Mouse (Mus musculus) neural tube, embryonic 15.5 days (tissue): ENCODE measurements around the gene Ttyh1. TPM values are rescaled to one million over a fixed set of nuclear protein-coding genes. Genes with fewer than 3 reads are reported as not detected.

ENCODE experiments used
- ATAC-seq: fragments of 200-750 bp; cut with Nextera tagmentation; 2 replicates; pipeline ENCODE4 v1.8.0; 2017; ENCODE audit warnings: mild to moderate bottlenecking, moderate TSS enrichment, moderate library complexity; ENCODE audit not compliant: low FRiP score
- H3K27ac ChIP-seq: fragments of 300-500 bp; sonication (generic); replicated peaks from 2 replicates; pipeline ENCODE4 v1.5.1; 2015; ENCODE audit warnings: mild to moderate bottlenecking, inconsistent platforms
- H3K27me3 ChIP-seq: fragments of 300-500 bp; sonication (generic); replicated peaks from 2 replicates; pipeline ENCODE4 v1.6.1; 2015; ENCODE audit warnings: inconsistent platforms
- H3K36me3 ChIP-seq: fragments of 300-500 bp; sonication (generic); 2 replicates; pipeline ENCODE4 v1.6.1; 2015; ENCODE audit warnings: inconsistent platforms
- H3K4me1 ChIP-seq: fragments of 300-500 bp; sonication (generic); 2 replicates; pipeline ENCODE4 v1.6.1; 2015; ENCODE audit warnings: inconsistent platforms
- H3K4me2 ChIP-seq: fragments of 300-500 bp; sonication (generic); 2 replicates; pipeline ENCODE4 v1.6.1; 2015; ENCODE audit warnings: inconsistent platforms, mild to moderate bottlenecking, moderate library complexity
- H3K4me3 ChIP-seq: fragments of 300-500 bp; sonication (generic); replicated peaks from 2 replicates; pipeline ENCODE4 v1.5.1; 2015; ENCODE audit warnings: mild to moderate bottlenecking, inconsistent platforms
- H3K9ac ChIP-seq: fragments of 300-500 bp; sonication (generic); replicated peaks from 2 replicates; pipeline ENCODE4 v1.6.1; 2015; ENCODE audit warnings: mild to moderate bottlenecking, inconsistent platforms
- H3K9me3 ChIP-seq: fragments of 300-500 bp; sonication (generic); replicated peaks from 2 replicates; pipeline ENCODE4 v1.6.1; 2016; ENCODE audit warnings: inconsistent platforms
- WGBS: fragments of 180-500 bp; shearing (Covaris S2); methylation state at CpG from one replicate; pipeline ENCODE4 v1.1.7; 2015; ENCODE audit warnings: mixed read lengths; 5-methylcytosine and 5-hydroxymethylcytosine counted together
- polyA plus RNA-seq: library from polyadenylated mRNA; unstranded; fragments of >200 nt; fragmentation: Nextera tagmentation; extraction: Ambion mirVana; gene quantifications from 2 replicates; pipeline ENCODE4 v1.2.1, GENCODE M21; 2015

Gene Ttyh1
- polyA plus RNA-seq, 1 experiment from 2014 or later: 155 TPM

DNA sequence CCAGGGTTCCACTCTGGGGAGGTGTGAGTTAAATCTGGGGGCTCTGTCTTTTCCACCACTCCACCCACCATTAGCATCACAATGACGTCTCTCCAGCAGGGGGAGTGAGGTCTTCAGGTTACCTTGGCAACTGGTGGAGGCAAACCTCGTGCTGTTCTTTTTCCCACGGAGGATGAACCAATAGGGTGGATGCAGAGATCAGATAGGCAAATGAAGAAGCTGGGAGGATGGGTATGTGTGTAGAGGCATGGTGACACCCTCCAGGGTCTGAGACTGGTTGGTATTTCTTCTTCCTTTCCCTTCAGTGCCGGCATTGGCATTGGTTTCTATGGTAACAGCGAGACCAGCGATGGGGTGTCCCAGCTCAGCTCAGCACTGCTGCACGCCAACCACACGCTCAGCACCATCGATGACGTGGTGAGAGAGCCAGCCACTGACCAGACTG lies 5.1 kb downstream of the Ttyh1 start:
- peaks cover 9% of the 10 kb centered on the region; the same call in 1 of the 2 replicates for H3K36me3 ChIP-seq
- H3K4me3 ChIP-seq: peak overlapping the region; percentile 35
- 1% methylated on average over 10 of the region's 10 CpGs for WGBS
- peaks cover 51% of the 10 kb centered on the region for H3K4me1 ChIP-seq
- ATAC-seq: peak; percentile 88
- no peaks in the 10 kb centered on the region for H3K27me3 ChIP-seq
- no peaks in the 10 kb centered on the region for H3K9me3 ChIP-seq
- peak overlapping the region; percentile 88 for H3K27ac ChIP-seq
- H3K9ac ChIP-seq: peak overlapping the region; percentile 31
- H3K4me2 ChIP-seq: peak overlapping the region; percentile 66

DNA sequence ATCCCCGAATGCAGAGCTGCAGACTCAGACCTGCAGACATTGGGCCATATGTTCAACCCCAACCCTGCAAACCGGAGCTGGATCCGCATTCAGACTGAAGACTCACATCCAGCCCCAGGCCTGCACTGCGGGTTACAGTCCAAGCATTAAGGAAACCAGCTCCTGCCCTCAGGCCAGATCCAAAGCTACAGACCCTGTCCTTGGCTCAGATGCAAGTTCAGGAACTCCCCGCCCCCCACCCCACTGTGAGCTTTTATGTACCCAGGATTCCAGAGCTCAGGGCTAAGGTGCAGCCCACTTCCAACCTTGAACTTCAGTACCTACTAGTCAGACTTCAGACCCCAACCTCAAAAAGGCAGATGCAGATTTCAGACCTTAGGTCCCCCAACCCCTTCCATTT lies 5.6 kb downstream of the Ttyh1 start:
- peak; percentile 4; the same call in 1 of the 2 replicates for ATAC-seq
- Histone ChIP-seq H3K36me3 (peaks cover 13% of the 10 kb centered on the region; the same call in 1 of the 2 replicates), H3K4me2 (peak overlapping the region; percentile 66), H3K27me3 (no peaks in the 10 kb centered on the region), H3K9me3 (no peaks in the 10 kb centered on the region), H3K9ac (peak overlapping the region; percentile 31; the same call in 1 of the 2 replicates), H3K27ac (peak overlapping the region; percentile 88), H3K4me3 (peak overlapping the region; percentile 35), H3K4me1 (peaks cover 55% of the 10 kb centered on the region)
- WGBS: 12% methylated on average over 5 of the region's 5 CpGs

DNA sequence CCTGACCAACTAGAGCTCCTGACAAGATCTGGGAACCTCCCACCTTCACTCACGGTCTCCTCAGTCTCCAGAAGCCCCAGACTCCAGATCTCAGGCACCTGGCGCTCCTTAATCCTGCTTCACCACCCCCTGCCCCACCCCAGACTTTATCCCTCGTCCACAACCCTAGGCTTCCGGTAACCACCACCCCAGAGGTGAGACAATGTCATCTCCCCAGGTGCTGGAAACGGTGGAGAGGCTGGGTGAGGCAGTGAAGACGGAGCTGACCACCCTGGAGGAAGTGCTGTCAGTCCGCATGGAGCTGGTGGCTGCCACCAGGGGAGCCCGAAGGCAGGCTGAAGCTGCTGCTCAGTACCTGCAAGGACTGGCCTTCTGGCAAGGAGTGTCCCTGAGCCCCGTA lies 6.1 kb downstream of the Ttyh1 start:
- H3K4me2 ChIP-seq: peak overlapping the region; percentile 66; the same call in 1 of the 2 replicates
- peaks cover 14% of the 10 kb centered on the region; the same call in 1 of the 2 replicates for H3K36me3 ChIP-seq
- no peaks in the 10 kb centered on the region for H3K27me3 ChIP-seq
- no peak for ATAC-seq
- peak overlapping the region; percentile 31; the same call in 1 of the 2 replicates for H3K9ac ChIP-seq
- H3K4me1 ChIP-seq: peaks cover 53% of the 10 kb centered on the region
- H3K27ac ChIP-seq: peak overlapping the region; percentile 88
- no peaks in the 10 kb centered on the region for H3K9me3 ChIP-seq
- WGBS: 29% methylated on average over 9 of the region's 9 CpGs
- H3K4me3 ChIP-seq: no peak overlapping the region

DNA sequence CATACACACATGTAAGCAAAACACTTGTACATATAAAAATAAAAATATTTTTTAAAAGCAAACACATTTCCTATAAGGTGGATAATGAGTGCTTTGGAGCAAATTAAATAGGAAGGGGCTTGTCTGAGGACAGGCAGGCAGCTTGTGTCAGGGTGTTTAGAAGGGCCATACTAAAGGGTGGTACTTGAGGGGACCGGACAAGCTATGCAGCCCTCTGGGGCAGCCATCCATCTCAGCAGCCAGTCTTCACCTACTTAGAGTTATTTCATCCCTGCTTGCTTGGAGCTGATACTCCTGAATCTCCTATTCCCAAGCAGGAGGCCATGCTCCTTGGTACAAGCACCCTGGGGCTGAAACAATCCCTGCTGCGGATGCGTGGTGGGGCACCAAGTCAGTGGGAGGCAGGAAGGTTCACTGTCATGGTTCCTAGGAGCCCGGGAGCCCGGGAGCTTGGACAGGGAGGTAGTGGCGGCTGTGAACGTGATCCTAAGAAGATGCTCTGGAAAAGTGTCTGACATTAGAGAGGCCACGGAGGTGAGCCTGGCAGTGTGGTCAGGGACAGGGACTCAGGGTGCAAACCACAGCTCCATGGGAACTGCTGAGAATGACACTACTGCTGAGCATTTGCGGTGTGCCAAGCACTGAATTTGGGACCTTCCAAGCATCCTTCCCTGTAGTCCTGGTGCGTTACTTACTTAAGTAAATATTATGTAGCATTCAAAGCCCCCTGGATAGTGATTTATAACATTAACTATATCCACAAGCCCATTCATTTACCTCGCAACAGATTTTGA lies 8.0 kb downstream of the Ttyh1 start:
- ATAC-seq: no peak

DNA sequence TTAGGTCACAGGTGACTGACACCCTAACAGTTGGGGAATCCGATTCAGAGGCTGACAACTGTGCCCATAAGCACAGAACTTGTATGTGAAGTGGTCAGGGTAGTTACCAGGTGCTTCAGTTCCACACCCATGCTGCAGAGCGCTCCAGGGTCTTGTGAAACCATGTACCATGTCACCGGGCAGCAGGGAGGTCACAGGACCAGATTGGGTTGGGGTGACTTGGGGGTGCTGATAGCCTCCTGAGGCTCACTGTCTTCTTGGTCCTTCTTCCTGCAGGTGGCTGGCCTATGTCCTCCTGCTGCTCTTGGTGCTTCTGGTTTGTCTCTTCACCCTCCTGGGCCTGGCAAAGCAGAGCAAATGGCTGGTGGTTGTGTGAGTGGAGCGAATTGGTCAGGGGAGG lies 8.7 kb downstream of the Ttyh1 start:
- H3K36me3 ChIP-seq: peaks cover 14% of the 10 kb centered on the region; the same call in 1 of the 2 replicates
- peaks cover 48% of the 10 kb centered on the region for H3K4me1 ChIP-seq
- H3K9ac ChIP-seq: no peak overlapping the region
- H3K27me3 ChIP-seq: no peaks in the 10 kb centered on the region
- H3K27ac ChIP-seq: peak overlapping the region; percentile 30
- no peak overlapping the region for H3K4me2 ChIP-seq
- no peaks in the 10 kb centered on the region for H3K9me3 ChIP-seq
- no peak for ATAC-seq
- 91% methylated on average over 4 of the region's 4 CpGs for WGBS
- H3K4me3 ChIP-seq: no peak overlapping the region

More for the DNA sequence above, 8.0 kb downstream of the Ttyh1 start:
- Histone ChIP-seq H3K36me3 (peaks cover 14% of the 10 kb centered on the region; the same call in 1 of the 2 replicates), H3K4me3 (no peak overlapping the region), H3K4me1 (peaks cover 49% of the 10 kb centered on the region), H3K9ac (no peak overlapping the region), H3K4me2 (no peak overlapping the region), H3K9me3 (no peaks in the 10 kb centered on the region), H3K27ac (no peak overlapping the region), H3K27me3 (no peaks in the 10 kb centered on the region)
- WGBS: 86% methylated on average over 11 of the region's 11 CpGs

DNA sequence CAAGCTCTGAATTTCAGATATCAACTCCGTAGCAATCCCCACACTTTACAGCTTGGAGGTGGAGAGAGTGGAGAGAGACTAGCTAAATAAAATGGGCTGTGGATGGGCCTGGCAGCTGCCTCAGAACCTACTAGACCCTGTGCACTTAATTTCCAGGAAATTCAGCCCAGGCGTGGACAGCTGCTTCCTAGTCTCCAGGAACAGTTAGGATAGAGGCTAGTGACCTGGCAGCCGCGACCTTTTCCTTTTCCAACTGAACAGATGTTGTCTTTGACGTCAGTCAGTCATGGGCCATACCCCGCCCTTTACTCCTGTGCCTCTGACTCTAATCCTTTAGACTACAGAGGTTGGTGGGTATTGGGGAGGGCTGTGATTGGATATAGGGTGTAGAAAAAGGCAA lies 9.7 kb downstream of the Ttyh1 start:
- Histone ChIP-seq H3K27ac (peak overlapping the region; percentile 63; the same call in 1 of the 2 replicates), H3K36me3 (peaks cover 14% of the 10 kb centered on the region; the same call in 1 of the 2 replicates), H3K9ac (no peak overlapping the region; the same call in 1 of the 2 replicates), H3K27me3 (no peaks in the 10 kb centered on the region), H3K9me3 (no peaks in the 10 kb centered on the region), H3K4me3 (no peak overlapping the region), H3K4me1 (peaks cover 42% of the 10 kb centered on the region), H3K4me2 (no peak overlapping the region)
- 80% methylated on average over 6 of the region's 6 CpGs for WGBS
- ATAC-seq: no peak

DNA sequence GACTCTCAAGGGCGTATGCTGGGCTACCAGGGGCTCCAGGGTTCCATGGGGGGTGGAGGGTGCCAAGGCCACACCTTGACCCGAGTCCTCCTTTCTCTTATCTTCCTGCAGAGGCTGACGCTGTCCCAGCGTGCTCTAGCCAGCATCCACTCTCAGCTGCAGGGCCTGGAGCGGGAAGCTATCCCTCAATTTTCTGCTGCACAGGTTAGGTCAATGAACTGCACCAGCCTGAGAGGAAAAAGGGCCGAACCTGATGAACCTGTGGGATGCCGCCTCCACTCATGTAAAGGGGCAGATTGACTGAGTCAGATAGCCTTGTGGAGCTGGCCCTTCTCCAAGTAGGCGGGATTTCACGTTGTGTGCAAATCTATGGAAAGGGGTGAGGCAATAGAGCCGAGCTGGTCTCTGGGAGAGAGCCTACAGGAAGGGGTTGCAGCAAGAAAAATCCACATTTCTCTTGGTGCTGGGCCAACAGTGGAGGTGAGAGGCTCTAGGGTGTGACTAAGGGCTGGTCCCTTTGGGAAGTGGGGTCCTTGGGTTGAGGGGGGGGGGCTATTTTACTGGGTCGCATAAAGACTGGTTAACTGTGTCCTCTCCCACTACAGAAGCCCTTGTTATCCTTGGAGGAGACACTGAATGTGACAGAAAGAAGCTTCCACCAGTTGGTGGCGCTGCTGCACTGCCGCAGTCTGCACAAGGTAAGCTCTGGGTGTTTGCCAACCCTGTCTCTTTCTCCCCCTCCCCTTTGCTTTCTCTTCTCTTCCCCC lies 11.7 kb downstream of the Ttyh1 start:
- H3K27me3 ChIP-seq: no peaks in the 10 kb centered on the region
- H3K4me3 ChIP-seq: no peak overlapping the region
- peaks cover 14% of the 10 kb centered on the region; the same call in 1 of the 2 replicates for H3K36me3 ChIP-seq
- 41% methylated on average over 13 of the region's 13 CpGs for WGBS
- H3K9me3 ChIP-seq: no peaks in the 10 kb centered on the region
- H3K4me1 ChIP-seq: peaks cover 35% of the 10 kb centered on the region
- peak overlapping the region; percentile 63 for H3K27ac ChIP-seq
- H3K9ac ChIP-seq: peak overlapping the region; percentile 14; the same call in 1 of the 2 replicates
- peak; percentile 67; the same call in 1 of the 2 replicates for ATAC-seq
- H3K4me2 ChIP-seq: 0 out of 2 replicates have a peak overlapping the region, but pooled peaks have one; percentile 20

DNA sequence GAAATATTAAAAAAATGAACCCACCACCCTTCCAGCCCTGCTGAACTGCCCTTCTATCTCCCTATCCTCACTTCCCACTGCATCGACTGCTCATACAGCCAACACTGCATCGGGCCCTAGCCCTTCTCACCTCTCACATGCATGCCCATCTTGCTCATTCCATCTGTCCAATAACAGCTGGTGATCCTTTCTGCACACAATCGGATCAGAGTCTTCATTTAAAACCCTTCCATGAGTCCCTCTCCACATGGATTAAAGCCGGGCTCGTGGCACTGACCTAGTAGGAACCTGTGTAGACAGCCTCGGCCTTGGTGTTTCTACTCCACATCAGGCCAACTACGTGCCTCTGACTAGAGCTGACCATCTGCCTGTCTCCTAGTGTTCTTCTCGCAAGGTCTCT lies 12.8 kb downstream of the Ttyh1 start:
- no peak for ATAC-seq
- H3K4me3 ChIP-seq: no peak overlapping the region
- peak overlapping the region; percentile 63 for H3K27ac ChIP-seq
- 94% methylated on average over 8 of the region's 8 CpGs for WGBS
- H3K36me3 ChIP-seq: peaks cover 14% of the 10 kb centered on the region; the same call in 1 of the 2 replicates
- H3K9ac ChIP-seq: no peak overlapping the region
- H3K27me3 ChIP-seq: no peaks in the 10 kb centered on the region
- H3K4me2 ChIP-seq: no peak overlapping the region
- peaks cover 36% of the 10 kb centered on the region for H3K4me1 ChIP-seq
- no peaks in the 10 kb centered on the region for H3K9me3 ChIP-seq

DNA sequence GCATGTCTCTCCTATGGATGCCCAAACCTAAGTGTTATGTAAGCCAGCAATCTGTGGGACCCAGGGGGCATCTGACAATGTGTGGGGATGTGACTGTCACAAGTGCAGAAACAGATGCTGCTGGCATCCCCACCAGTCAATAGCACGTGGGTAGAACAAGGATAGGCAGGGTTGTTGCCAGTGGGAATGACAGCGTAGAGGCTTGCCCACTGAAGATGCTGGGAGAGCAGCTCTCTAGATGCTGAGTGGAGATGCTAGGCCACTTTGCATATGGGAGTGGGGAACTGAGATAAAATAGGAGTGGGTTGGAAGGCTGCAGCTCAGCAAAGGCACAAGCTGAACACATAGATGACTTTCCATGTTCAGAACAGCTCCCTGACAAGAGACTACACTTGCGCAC lies 13.4 kb downstream of the Ttyh1 start:
- Histone ChIP-seq H3K4me2 (no peak overlapping the region), H3K36me3 (peaks cover 14% of the 10 kb centered on the region; the same call in 1 of the 2 replicates), H3K27ac (peak overlapping the region; percentile 63), H3K4me1 (peaks cover 37% of the 10 kb centered on the region), H3K9me3 (no peaks in the 10 kb centered on the region), H3K27me3 (no peaks in the 10 kb centered on the region), H3K4me3 (no peak overlapping the region), H3K9ac (no peak overlapping the region; the same call in 1 of the 2 replicates)
- 91% methylated on average over 3 of the region's 3 CpGs for WGBS
- ATAC-seq: no peak

DNA sequence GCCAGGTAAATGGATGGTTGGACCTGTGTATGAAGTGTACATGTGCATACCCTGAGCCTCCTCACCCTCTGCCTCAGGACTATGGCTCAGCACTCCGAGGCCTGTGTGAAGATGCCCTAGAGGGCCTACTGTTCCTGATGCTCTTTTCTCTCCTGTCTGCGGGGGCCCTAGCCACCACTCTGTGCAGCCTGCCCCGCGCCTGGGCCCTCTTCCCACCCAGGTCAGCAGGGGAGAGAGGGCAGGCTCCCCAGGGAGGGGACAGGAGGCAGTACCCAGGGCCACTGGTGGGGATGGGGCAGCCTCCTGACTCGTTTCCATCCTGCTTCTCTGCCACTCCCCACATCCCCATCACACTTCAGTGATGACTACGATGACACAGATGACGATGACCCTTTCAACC lies 13.8 kb downstream of the Ttyh1 start:
- H3K27ac ChIP-seq: peak overlapping the region; percentile 48
- H3K4me3 ChIP-seq: no peak overlapping the region
- no peaks in the 10 kb centered on the region for H3K27me3 ChIP-seq
- H3K4me2 ChIP-seq: no peak overlapping the region
- ATAC-seq: no peak
- H3K36me3 ChIP-seq: peaks cover 14% of the 10 kb centered on the region; the same call in 1 of the 2 replicates
- H3K4me1 ChIP-seq: peaks cover 41% of the 10 kb centered on the region
- H3K9ac ChIP-seq: no peak overlapping the region; the same call in 1 of the 2 replicates
- no peaks in the 10 kb centered on the region for H3K9me3 ChIP-seq
- 84% methylated on average over 6 of the region's 7 CpGs for WGBS

DNA sequence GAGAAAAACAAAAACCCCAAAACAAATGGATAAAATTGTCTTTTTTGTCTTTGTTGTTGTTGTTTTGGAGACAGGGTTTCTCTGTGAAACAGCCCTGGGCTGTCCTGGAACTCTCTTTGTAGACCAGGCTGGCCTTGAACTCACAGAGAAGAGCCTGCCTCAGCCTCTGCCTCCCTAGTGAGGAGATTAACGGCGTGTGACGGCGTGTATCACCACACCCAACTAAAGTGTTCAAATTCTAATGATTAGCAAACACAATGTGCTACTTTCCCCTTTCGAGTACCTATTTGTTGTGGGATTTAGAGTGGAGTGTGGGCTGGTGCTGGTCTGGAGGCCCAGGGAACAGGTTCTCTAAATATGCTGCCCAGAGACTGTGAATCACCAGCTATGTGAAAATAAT lies 15.7 kb downstream of the Ttyh1 start:
- 0 out of 2 replicates have a peak overlapping the region, but pooled peaks have one; percentile 23 for H3K9ac ChIP-seq
- no peak for ATAC-seq
- H3K27me3 ChIP-seq: no peaks in the 10 kb centered on the region
- no peak overlapping the region for H3K4me3 ChIP-seq
- 85% methylated on average over 5 of the region's 5 CpGs for WGBS
- no peak overlapping the region for H3K4me2 ChIP-seq
- no peak overlapping the region for H3K27ac ChIP-seq
- H3K9me3 ChIP-seq: no peaks in the 10 kb centered on the region
- peaks cover 15% of the 10 kb centered on the region for H3K36me3 ChIP-seq
- H3K4me1 ChIP-seq: peaks cover 46% of the 10 kb centered on the region
